Mouse (Mus musculus): ENCODE data around the gene C130026I21Rik.
"Not testable (repeated sequence)": the region's sequence is repeated elsewhere in the genome, so short reads cannot be mapped to it uniquely, and the experiment has no call there.

GRCm38 (mm10) chr1:85112266-85112665 lies 158.1 kb downstream of the C130026I21Rik start:
- TF ChIP-seq CTCF, POLR2A (IDR thresholded peaks at IDR 0.05; ENCODE audit: extremely low read depth, insufficient read depth, low read length): not testable (repeated sequence)

Measured in cortical plate, adult 2 months (tissue).